Mouse (Mus musculus) heart, adult 2 months (tissue): Measurements from ENCODE around the gene Sgta. TPM values are rescaled to one million over a fixed set of nuclear protein-coding genes. Genes with fewer than 3 reads are reported as not detected.
A peak's percentile ranks its signal among the peaks of the same experiment; 100 is the strongest.

ENCODE experiments used
- DNase-seq, 2 experiments: peaks; one replicate each; pipeline ENCODE4 v3.0.0; 2021
- H3K27ac ChIP-seq: fragments of 200-600 bp; 2 replicates; pipeline ENCODE4 v1.8.1; 2022
- H3K27me3 ChIP-seq: fragments of 200-500 bp; 2 replicates; pipeline ENCODE4 v1.6.1; 2012; ENCODE audit warnings: mild to moderate bottlenecking, low read length, inconsistent platforms, mixed read lengths; ENCODE audit not compliant: control insufficient read depth, insufficient read depth
- H3K36me3 ChIP-seq: fragments of 200-500 bp; 2 replicates; pipeline ENCODE4 v1.6.1; 2012; ENCODE audit warnings: low read length, inconsistent platforms; ENCODE audit not compliant: control insufficient read depth, insufficient read depth
- H3K4me1 ChIP-seq: fragments of 200-500 bp; 2 replicates; pipeline ENCODE4 v1.6.1; 2011; ENCODE audit warnings: low read length; ENCODE audit not compliant: control insufficient read depth, insufficient read depth
- H3K4me3 ChIP-seq: fragments of 200-600 bp; 2 replicates; pipeline ENCODE4 v1.8.1; 2022
- H3K79me2 ChIP-seq: fragments of 200-500 bp; replicated peaks from 2 replicates; pipeline ENCODE4 v1.6.1; 2012; ENCODE audit warnings: mild to moderate bottlenecking, inconsistent platforms, low read length, moderate library complexity, mixed read lengths; ENCODE audit not compliant: control insufficient read depth, insufficient read depth
- H3K9ac ChIP-seq: fragments of 200-500 bp; 2 replicates; pipeline ENCODE4 v1.6.1; 2012; ENCODE audit warnings: low read depth, mild to moderate bottlenecking, control low read depth, inconsistent platforms, low read length, mixed read lengths
- CTCF ChIP-seq: fragments of 200-600 bp; IDR thresholded peaks from 2 replicates; pipeline ENCODE4 v1.8.1; 2022; ENCODE audit warnings: antibody characterized with exemption, mild to moderate bottlenecking, moderate library complexity
- EP300 ChIP-seq: fragments of 200-500 bp; IDR thresholded peaks from 2 replicates; pipeline ENCODE4 v1.6.1; 2011; ENCODE audit warnings: low read depth, low read length, control low read depth; ENCODE audit not compliant: insufficient read depth
- POLR2A ChIP-seq: fragments of 200-500 bp; IDR thresholded peaks from 2 replicates; pipeline ENCODE4 v1.6.1; 2011; ENCODE audit warnings: mild to moderate bottlenecking, low read depth, low read length, control low read depth; ENCODE audit not compliant: insufficient read depth
- WGBS: fragments of 180-500 bp; shearing (Covaris S2); methylation state at CpG from one replicate; pipeline ENCODE4 v1.1.7; 2018; 5-methylcytosine and 5-hydroxymethylcytosine counted together
- intact Hi-C: fragments of 180-260 bp; cut with DNase I; formaldehyde crosslinking; loops from one replicate; pipeline ENCODE4 v1.15.1; 2025
- polyA plus RNA-seq: library from polyadenylated mRNA; depleted of rRNA; stranded (reverse); fragments of >200 nt; gene quantifications from 2 replicates; pipeline ENCODE4 v1.2.3, GENCODE M21; 2012
- total RNA-seq, 2 experiments: library from RNA; stranded (reverse); gene quantifications; 2 replicates each; pipeline ENCODE4 v1.2.3; 2021

Sgta gene
- total and polyA plus RNA-seq, 3 experiments: 84.5 to 158 (median 90.1) TPM

- DNase-seq: no peak
- H3K4me1 ChIP-seq: no peaks in the 10 kb centered on the region
- WGBS: 73% methylated on average over 7 of the region's 7 CpGs
- H3K36me3 ChIP-seq: no peaks in the 10 kb centered on the region
- H3K27me3 ChIP-seq: no peaks in the 10 kb centered on the region
- no peak overlapping the region for H3K9ac ChIP-seq
- no peak for TF ChIP-seq POLR2A
- TF ChIP-seq CTCF: no peak
- TF ChIP-seq EP300: no peak
- no peak overlapping the region for H3K27ac ChIP-seq
- H3K79me2 ChIP-seq: no peaks in the 10 kb centered on the region
- no peak overlapping the region for H3K4me3 ChIP-seq
- intact Hi-C loops: no loop called here
Measured at GRCm38 (mm10) chr10:81090621-81091020, 30.6 kb upstream of the Sgta start.

DNA sequence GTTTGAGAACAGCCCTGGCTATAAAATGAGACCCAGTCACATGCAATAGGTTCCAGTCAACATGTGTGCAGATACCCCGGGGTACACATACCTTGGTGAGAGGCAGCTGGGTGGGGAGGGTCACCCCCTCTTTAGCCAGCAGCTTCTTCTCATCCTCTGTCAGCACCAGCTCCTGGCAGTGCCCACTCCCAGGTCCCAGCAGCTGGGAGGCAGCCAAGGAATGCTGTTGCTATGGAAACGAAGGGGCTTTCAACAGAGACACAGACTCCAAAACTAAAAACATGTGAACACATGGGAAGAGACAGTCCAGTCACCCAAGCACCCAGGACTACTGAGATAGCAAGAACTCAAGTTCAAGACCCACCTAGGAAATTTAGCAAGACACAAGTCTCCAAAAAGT, 29.2 kb upstream of the Sgta start:
- no peak for TF ChIP-seq EP300
- no peak for TF ChIP-seq POLR2A
- TF ChIP-seq CTCF: no peak
- intact Hi-C loops: no loop called here
- Histone ChIP-seq H3K9ac (no peak overlapping the region), H3K79me2 (no peaks in the 10 kb centered on the region), H3K27me3 (no peaks in the 10 kb centered on the region), H3K4me3 (no peak overlapping the region), H3K36me3 (no peaks in the 10 kb centered on the region), H3K27ac (no peak overlapping the region), H3K4me1 (no peaks in the 10 kb centered on the region)
- WGBS: 38% methylated on average over 2 of the region's 2 CpGs
- no peak for DNase-seq

DNA sequence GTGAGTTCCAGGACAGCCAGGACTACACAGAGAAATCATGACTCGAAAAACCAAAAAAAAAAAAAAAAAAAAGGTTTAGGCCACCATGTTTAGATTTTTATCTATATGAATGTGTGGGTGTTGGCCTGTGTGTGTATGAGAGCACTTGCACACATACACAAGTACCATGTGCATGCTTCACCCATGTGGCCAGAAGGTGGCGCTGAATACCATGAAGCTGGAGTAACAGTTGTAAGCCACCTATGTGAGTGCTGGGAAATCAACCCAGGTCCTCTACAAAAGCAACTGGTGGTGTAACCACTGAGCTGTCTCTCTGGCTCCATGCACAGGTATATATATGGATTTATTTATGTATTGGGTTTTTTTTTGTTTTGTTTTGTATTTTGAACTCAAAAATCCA, 27.0 kb upstream of the Sgta start:
- Histone ChIP-seq H3K9ac (no peak overlapping the region), H3K27me3 (no peaks in the 10 kb centered on the region), H3K36me3 (no peaks in the 10 kb centered on the region), H3K4me3 (no peak overlapping the region), H3K4me1 (no peaks in the 10 kb centered on the region), H3K79me2 (no peaks in the 10 kb centered on the region), H3K27ac (no peak overlapping the region)
- TF ChIP-seq EP300 (no peak), CTCF (peak; percentile 60), POLR2A (no peak)
- intact Hi-C loops: loop anchor here (2.0 kb wide), 1 partner anchor 88 kb away; no protein-coding TSS in a partner anchor
- no peak for DNase-seq
- WGBS: 50% methylated on average over 2 of the region's 2 CpGs

DNA sequence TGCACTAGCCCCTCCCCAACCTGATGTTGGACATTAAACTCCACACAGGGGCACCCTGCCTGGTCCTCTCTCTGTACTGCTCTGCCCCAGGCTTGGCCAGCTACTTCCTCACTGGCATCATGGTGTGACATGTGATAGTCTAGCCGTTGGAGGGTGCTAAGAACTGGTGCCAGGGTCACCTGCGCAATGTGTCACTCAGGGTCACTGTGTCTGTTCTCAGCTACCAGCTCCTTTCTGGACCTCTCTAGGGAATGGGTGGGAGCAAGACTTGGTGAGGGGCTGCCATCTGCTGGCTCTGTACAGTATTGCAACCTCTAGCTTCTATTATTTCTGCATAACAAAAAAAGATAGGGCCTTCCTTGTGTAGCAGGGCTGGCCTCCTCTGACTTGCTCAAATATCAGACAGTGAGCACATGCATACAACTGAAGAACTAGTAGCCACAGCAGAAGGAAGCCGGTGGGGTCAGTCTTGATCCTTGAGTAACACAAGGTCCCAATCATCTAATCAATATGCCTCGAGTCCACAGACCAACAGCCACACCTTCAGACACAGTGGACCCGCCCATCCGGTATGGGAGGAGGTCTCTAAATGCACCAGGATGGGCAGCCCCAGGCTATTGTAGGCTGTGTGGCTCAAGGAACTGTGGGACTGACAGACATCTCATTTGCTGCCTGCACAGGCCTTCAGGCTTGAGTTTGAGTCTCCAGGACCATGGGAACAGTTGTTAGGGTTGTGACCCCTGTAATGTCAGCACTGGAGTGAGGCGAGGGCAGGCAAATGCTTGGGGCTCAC, 22.4 kb upstream of the Sgta start:
- no peak overlapping the region for H3K4me3 ChIP-seq
- H3K79me2 ChIP-seq: no peaks in the 10 kb centered on the region
- intact Hi-C loops: loop anchor here (1.0 to 2.0 kb wide), 2 partner anchors 66 to 84 kb away; no protein-coding TSS in a partner anchor
- no peaks in the 10 kb centered on the region for H3K27me3 ChIP-seq
- 64% methylated on average over 7 of the region's 7 CpGs for WGBS
- no peak overlapping the region for H3K27ac ChIP-seq
- no peaks in the 10 kb centered on the region for H3K4me1 ChIP-seq
- no peak for TF ChIP-seq POLR2A
- TF ChIP-seq EP300: peak; percentile 86
- TF ChIP-seq CTCF: peak; percentile 91
- H3K9ac ChIP-seq: no peak overlapping the region
- peak; percentile 67 to 76 for DNase-seq
- H3K36me3 ChIP-seq: no peaks in the 10 kb centered on the region

- no peak for TF ChIP-seq CTCF
- Histone ChIP-seq H3K4me3 (no peak overlapping the region), H3K79me2 (no peaks in the 10 kb centered on the region), H3K9ac (no peak overlapping the region), H3K27ac (no peak overlapping the region), H3K4me1 (no peaks in the 10 kb centered on the region), H3K27me3 (no peaks in the 10 kb centered on the region), H3K36me3 (no peaks in the 10 kb centered on the region)
- intact Hi-C loops: no loop called here
- 94% methylated on average over 31 of the region's 31 CpGs for WGBS
- no peak for DNase-seq
Measured at GRCm38 (mm10) chr10:81080008-81080655, 20.2 kb upstream of the Sgta start.

DNA sequence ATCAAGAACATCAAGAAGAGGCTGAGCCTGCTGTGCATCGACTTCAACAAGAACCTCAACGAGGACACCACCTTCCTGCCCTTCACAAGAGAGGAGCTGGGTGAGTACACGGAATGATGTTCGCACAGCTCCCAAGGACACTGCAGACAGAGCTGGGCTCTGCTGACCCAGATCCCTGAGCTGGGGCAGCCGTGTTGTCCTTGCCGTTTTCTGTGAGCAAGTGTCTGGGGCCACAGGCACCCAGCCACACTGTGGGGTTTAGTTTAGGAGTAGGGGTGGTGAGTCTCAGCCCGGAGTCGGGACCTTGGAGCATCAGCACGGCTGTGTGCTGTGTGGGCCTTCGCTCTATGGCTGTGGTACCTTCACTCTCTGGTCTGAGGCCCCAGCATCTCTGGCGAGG, 17.9 kb upstream of the Sgta start:
- no peak overlapping the region for H3K4me3 ChIP-seq
- TF ChIP-seq CTCF: no peak
- no peak for TF ChIP-seq POLR2A
- no peak for TF ChIP-seq EP300
- no peak overlapping the region for H3K27ac ChIP-seq
- intact Hi-C loops: no loop called here
- WGBS: 93% methylated on average over 11 of the region's 11 CpGs
- no peaks in the 10 kb centered on the region for H3K4me1 ChIP-seq
- no peaks in the 10 kb centered on the region for H3K79me2 ChIP-seq
- H3K36me3 ChIP-seq: no peaks in the 10 kb centered on the region
- no peaks in the 10 kb centered on the region for H3K27me3 ChIP-seq
- no peak overlapping the region for H3K9ac ChIP-seq
- DNase-seq: no peak
